Mouse (Mus musculus): ENCODE results near the gene Spata2l. TPM values are rescaled to one million over a fixed set of nuclear protein-coding genes. Genes with fewer than 3 reads are reported as not detected.
"Not testable (repeated sequence)": the region's sequence is repeated elsewhere in the genome, so short reads cannot be mapped to it uniquely, and the experiment has no call there.

Gene Spata2l
- 4.4 and 4.8 TPM in 2 replicates for polyA plus RNA-seq (2015; fragmentation: Nextera tagmentation; extraction: Ambion mirVana)

DNA sequence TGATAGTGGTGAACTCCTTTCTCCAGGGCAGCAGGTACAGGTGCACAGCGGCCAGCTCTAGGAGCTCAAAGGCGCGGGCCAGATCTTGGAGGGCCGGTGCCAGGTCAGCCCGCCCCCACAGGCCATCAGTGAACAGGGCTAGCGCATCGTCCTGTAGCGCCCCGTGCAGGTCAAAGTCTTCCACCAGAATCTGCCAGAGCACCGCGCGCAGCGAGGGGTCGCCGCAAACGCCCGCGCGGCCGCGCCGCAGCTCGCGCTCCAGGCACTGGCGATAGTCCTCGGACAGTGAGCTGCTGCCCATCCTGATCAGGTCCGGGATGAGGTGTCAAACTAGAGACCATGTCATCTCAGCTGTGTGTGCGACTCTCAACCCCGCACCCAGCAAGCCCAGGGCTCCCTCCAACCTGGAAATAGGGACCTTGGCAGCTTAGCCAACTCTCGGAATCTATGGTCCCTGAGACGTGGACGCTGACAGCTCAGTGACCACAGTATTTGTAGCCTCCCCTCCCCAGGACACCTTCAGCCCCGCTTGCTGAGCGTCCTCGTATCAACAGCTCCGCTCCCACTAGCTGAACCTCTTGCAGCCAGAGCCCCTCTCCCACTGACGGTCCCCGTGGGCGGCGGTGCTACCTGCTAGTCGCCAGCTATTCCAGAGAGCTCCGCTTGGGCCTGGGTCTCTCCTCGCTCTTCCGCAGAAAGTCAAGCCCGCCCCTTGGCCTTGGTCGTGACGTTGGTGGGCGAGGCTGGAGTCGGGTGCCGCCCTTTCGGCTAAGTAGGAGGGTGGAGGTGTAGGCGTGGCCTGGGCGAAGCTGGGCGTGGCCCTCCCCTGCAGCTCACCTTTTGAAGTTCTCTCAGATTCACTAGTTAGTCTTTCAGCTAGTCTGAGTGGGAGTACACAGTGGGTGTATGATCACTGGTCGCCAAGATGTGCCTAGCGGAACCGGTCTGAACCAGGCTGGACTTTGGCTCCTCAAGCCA is at the start of gene Spata2l:
Gene Spata2l, minus strand, starts transcription at position 714 of the 978 bp plus-strand sequence.
- WGBS: 1% methylated on average over 57 of the region's 57 CpGs
- no peaks in the 10 kb centered on the region for H3K9me3 ChIP-seq
- peak within 1 kb of the TSS; percentile 69 for H3K9ac ChIP-seq
- H3K36me3 ChIP-seq: no peaks in the 10 kb centered on the region
- peaks cover 35% of the 10 kb centered on the region for H3K4me1 ChIP-seq (replicated peaks)
- H3K27me3 ChIP-seq: peaks cover 45% of the 10 kb centered on the region
- ATAC-seq (ENCODE audit: low read depth): peak; percentile 80
- peak within 1 kb of the TSS; percentile 73 for H3K4me2 ChIP-seq
- no peak within 1 kb of the TSS for H3K27ac ChIP-seq (replicated peaks)
- peak within 1 kb of the TSS; percentile 45 for H3K4me3 ChIP-seq

GRCm38 (mm10) chr8:123284493-123284892 is 48.5 kb upstream of the Spata2l start:
- no peak overlapping the region for H3K9ac ChIP-seq
- no peaks in the 10 kb centered on the region for H3K9me3 ChIP-seq
- no peaks in the 10 kb centered on the region for H3K27me3 ChIP-seq
- H3K36me3 ChIP-seq: no peaks in the 10 kb centered on the region
- H3K4me1 ChIP-seq (replicated peaks): no peaks in the 10 kb centered on the region
- no peak overlapping the region for H3K4me3 ChIP-seq
- no peak overlapping the region for H3K27ac ChIP-seq (replicated peaks)
- no peak for ATAC-seq (ENCODE audit: low read depth)
- 88% methylated on average over 5 of the region's 5 CpGs for WGBS
- H3K4me2 ChIP-seq: no peak overlapping the region

- Histone ChIP-seq H3K9me3 (no peaks in the 10 kb centered on the region), H3K27ac (replicated peaks) (no peak overlapping the region), H3K4me1 (replicated peaks) (no peaks in the 10 kb centered on the region), H3K36me3 (no peaks in the 10 kb centered on the region), H3K4me3 (no peak overlapping the region), H3K4me2 (no peak overlapping the region), H3K27me3 (no peaks in the 10 kb centered on the region), H3K9ac (no peak overlapping the region)
- no peak for ATAC-seq (ENCODE audit: low read depth)
- 95% methylated on average over 7 of the region's 7 CpGs for WGBS
Measured at GRCm38 (mm10) chr8:123283991-123284390, 48.0 kb upstream of the Spata2l start.

DNA sequence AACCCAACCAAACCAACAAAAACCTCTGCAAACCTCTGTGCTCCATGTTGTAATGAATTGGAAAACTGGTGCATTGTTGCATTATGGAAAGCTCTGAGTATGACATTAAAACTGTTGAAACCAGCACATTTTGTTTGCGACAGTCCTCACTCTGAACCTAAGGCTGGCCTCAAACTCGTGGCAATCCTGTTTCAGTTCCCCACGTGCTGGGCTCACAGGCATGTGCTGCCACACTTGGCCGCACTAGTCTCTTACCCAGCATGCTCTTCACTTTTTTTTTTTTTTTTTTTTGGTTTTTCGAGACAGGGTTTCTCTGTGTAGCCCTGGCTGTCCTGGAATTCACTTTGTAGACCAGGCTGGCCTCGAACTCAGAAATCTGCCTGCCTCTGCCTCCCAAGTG is 47.0 kb upstream of the Spata2l start:
- not testable (repeated sequence) for ATAC-seq (ENCODE audit: low read depth); H3K36me3 ChIP-seq; H3K4me2 ChIP-seq; H3K27ac ChIP-seq (replicated peaks); H3K27me3 ChIP-seq; H3K9me3 ChIP-seq; H3K4me3 ChIP-seq; H3K4me1 ChIP-seq (replicated peaks); H3K9ac ChIP-seq
- WGBS: 96% methylated on average over 5 of the region's 6 CpGs

GRCm38 (mm10) chr8:123280302-123281094 is 44.5 kb upstream of the Spata2l start:
- Histone ChIP-seq H3K27me3 (no peaks in the 10 kb centered on the region), H3K9me3 (no peaks in the 10 kb centered on the region), H3K4me3 (no peak overlapping the region), H3K27ac (replicated peaks) (no peak overlapping the region), H3K9ac (no peak overlapping the region), H3K4me1 (replicated peaks) (no peaks in the 10 kb centered on the region), H3K4me2 (no peak overlapping the region), H3K36me3 (no peaks in the 10 kb centered on the region)
- 87% methylated on average over 13 of the region's 13 CpGs for WGBS
- ATAC-seq (ENCODE audit: low read depth): no peak

GRCm38 (mm10) chr8:123279828-123280227 is 43.8 kb upstream of the Spata2l start:
- H3K27ac ChIP-seq (replicated peaks): no peak overlapping the region
- H3K4me3 ChIP-seq: no peak overlapping the region
- no peak for ATAC-seq (ENCODE audit: low read depth)
- H3K4me2 ChIP-seq: no peak overlapping the region
- no peak overlapping the region for H3K9ac ChIP-seq
- H3K9me3 ChIP-seq: no peaks in the 10 kb centered on the region
- no peaks in the 10 kb centered on the region for H3K4me1 ChIP-seq (replicated peaks)
- 90% methylated on average over 4 of the region's 4 CpGs for WGBS
- no peaks in the 10 kb centered on the region for H3K36me3 ChIP-seq
- H3K27me3 ChIP-seq: no peaks in the 10 kb centered on the region

GRCm38 (mm10) chr8:123278445-123278844 is 42.4 kb upstream of the Spata2l start:
- no peaks in the 10 kb centered on the region for H3K9me3 ChIP-seq
- H3K36me3 ChIP-seq: no peaks in the 10 kb centered on the region
- H3K4me1 ChIP-seq (replicated peaks): no peaks in the 10 kb centered on the region
- 72% methylated on average over 7 of the region's 7 CpGs for WGBS
- no peak overlapping the region for H3K27ac ChIP-seq (replicated peaks)
- H3K27me3 ChIP-seq: no peaks in the 10 kb centered on the region
- no peak overlapping the region for H3K4me2 ChIP-seq
- ATAC-seq (ENCODE audit: low read depth): no peak
- H3K4me3 ChIP-seq: no peak overlapping the region
- H3K9ac ChIP-seq: 0 out of 2 replicates have a peak overlapping the region, but pooled peaks have one; percentile 3

DNA sequence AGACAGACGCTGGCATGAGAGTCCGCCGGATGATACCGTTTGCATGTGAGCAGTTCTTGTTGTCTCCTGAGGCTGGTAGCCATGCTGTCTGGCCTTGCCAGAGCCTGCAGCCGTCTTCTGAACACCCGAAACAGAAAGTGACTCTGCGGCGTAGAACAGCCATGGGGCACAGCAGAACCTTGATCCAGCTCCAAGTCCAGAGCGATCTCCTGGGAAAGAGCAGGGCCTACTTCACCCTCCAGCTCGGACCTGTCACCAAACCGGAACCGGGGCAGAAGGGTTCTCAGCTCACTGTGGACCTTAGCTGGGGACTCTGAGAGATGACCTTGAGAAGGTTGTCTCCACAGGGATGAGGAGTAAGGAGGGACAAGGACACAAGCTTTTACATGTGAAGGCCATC is 39.1 kb upstream of the Spata2l start:
- Histone ChIP-seq H3K4me3 (no peak overlapping the region), H3K27me3 (no peaks in the 10 kb centered on the region), H3K36me3 (peaks cover 7% of the 10 kb centered on the region), H3K9me3 (no peaks in the 10 kb centered on the region), H3K27ac (replicated peaks) (no peak overlapping the region), H3K4me2 (no peak overlapping the region), H3K4me1 (replicated peaks) (no peaks in the 10 kb centered on the region), H3K9ac (no peak overlapping the region)
- 93% methylated on average over 12 of the region's 12 CpGs for whole genome bisulfite sequencing
- no peak for ATAC-seq (ENCODE audit: low read depth)

DNA sequence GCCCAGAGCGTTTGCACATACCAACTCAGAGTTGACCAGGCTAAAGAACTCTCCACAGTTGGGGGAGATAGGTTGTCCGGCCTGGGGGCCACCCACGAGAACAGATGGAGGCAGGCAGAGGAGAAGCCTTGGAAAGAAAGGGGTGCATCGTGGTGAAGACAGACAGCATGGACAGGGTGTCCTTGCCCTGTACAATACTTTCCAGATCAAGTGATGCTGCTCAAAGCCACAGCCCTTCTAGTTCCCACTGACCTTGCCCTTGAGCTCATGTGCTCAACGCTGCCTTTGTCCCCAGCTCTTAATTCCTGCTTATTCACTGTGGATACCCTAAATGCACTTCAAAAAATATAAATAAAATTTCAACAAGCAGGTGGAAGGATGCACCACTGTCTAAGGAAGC is 38.4 kb upstream of the Spata2l start:
- Histone ChIP-seq H3K4me1 (replicated peaks) (no peaks in the 10 kb centered on the region), H3K9ac (no peak overlapping the region), H3K27me3 (no peaks in the 10 kb centered on the region), H3K4me2 (no peak overlapping the region), H3K4me3 (no peak overlapping the region), H3K36me3 (peaks cover 14% of the 10 kb centered on the region), H3K9me3 (no peaks in the 10 kb centered on the region), H3K27ac (replicated peaks) (no peak overlapping the region)
- no peak for ATAC-seq (ENCODE audit: low read depth)
- 89% methylated on average over 5 of the region's 5 CpGs for WGBS

DNA sequence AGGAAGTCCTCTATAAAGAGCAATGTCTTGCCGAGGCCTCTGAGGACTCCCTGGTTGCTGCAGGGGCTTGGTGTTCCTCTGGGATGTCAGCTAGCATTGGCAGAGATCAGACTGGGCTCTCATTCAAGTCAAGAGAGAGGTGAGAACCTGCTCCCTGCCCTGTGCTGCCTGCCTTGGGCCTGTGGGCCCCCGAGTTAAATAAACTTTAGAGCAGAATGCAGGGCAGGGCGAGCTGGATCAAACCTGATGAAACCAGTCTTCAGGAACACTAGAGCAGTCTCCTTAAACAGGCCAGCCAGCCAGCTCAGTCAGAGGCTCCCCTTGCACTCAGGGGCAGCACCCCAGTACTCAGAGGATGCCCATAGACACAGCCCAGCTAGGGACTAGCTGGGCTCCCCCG is 35.9 kb upstream of the Spata2l start:
- no peak overlapping the region for H3K4me2 ChIP-seq
- H3K4me3 ChIP-seq: no peak overlapping the region
- no peak overlapping the region for H3K9ac ChIP-seq
- H3K4me1 ChIP-seq (replicated peaks): 0 out of 2 replicates have a peak, but pooled peaks cover 2% of the 10 kb centered on the region
- peaks cover 39% of the 10 kb centered on the region for H3K36me3 ChIP-seq
- H3K9me3 ChIP-seq: no peaks in the 10 kb centered on the region
- no peaks in the 10 kb centered on the region for H3K27me3 ChIP-seq
- 85% methylated on average over 4 of the region's 4 CpGs for WGBS
- H3K27ac ChIP-seq (replicated peaks): no peak overlapping the region
- no peak for ATAC-seq (ENCODE audit: low read depth)

GRCm38 (mm10) chr8:123271147-123271546 is 35.1 kb upstream of the Spata2l start:
- H3K4me3 ChIP-seq: no peak overlapping the region
- ATAC-seq (ENCODE audit: low read depth): no peak
- no peaks in the 10 kb centered on the region for H3K27me3 ChIP-seq
- no peak overlapping the region for H3K9ac ChIP-seq
- no peaks in the 10 kb centered on the region for H3K9me3 ChIP-seq
- H3K4me1 ChIP-seq (replicated peaks): 0 out of 2 replicates have a peak, but pooled peaks cover 2% of the 10 kb centered on the region
- H3K36me3 ChIP-seq: peaks cover 47% of the 10 kb centered on the region
- WGBS: 94% methylated on average over 10 of the region's 10 CpGs
- no peak overlapping the region for H3K4me2 ChIP-seq
- no peak overlapping the region for H3K27ac ChIP-seq (replicated peaks)
